In genomic region chr11:32324609-32325008, GRCm38 (mm10) we compare ENCODE assay signal across 7 mouse cellular contexts. TPM values are rescaled to one million over a fixed set of nuclear protein-coding genes. Genes with fewer than 3 reads are reported as not detected.
DNase-seq lines count a peak whose midpoint lies in the region; ATAC-seq and TF ChIP-seq lines count a peak whose summit lies in the region.

No protein-coding gene starts in this region.

- ATAC-seq in embryonic facial prominence, embryonic 12.5 days (ENCODE audit: insufficient number of reproducible peaks, insufficient read depth, low FRiP score, low TSS enrichment): peak; percentile 62
- ATAC-seq in limb, embryonic 13.5 days (ENCODE audit: low FRiP score, low read depth): peak; percentile 79
- ATAC-seq in midbrain, embryonic 15.5 days (replicated peaks): peak; percentile 85

- H3K27me3 ChIP-seq in embryonic facial prominence, embryonic 12.5 days: no peaks in the 10 kb centered on the region
- H3K27me3 ChIP-seq in heart, adult 2 months (ENCODE audit: control insufficient read depth, insufficient read depth, low read length): no peaks in the 10 kb centered on the region
- no peaks in the 10 kb centered on the region for H3K27me3 ChIP-seq in kidney, adult 2 months (replicated peaks; ENCODE audit: control insufficient read depth, insufficient read depth, low read length)
- no peaks in the 10 kb centered on the region for H3K27me3 ChIP-seq in limb, embryonic 13.5 days
- H3K27me3 ChIP-seq in midbrain, embryonic 15.5 days (replicated peaks): no peaks in the 10 kb centered on the region; the same call in 1 of the 2 replicates

- TF ChIP-seq EP300 in heart, adult 2 months (IDR thresholded peaks at IDR 0.05; ENCODE audit: insufficient read depth, low read depth, low read length): peak; percentile 80

- no peak overlapping the region for H3K4me3 ChIP-seq in embryonic facial prominence, embryonic 12.5 days
- peak overlapping the region; percentile 27; the same call in 1 of the 2 replicates for H3K4me3 ChIP-seq in heart, adult 2 months
- peak overlapping the region; percentile 53; the same call in 1 of the 2 replicates for H3K4me3 ChIP-seq in kidney, adult 2 months (ENCODE audit: insufficient read depth, low read depth, low read length)
- peak overlapping the region; percentile 8; the same call in 1 of the 2 replicates for H3K4me3 ChIP-seq in limb, embryonic 13.5 days
- H3K4me3 ChIP-seq in midbrain, embryonic 15.5 days: no peak overlapping the region

- no peak for TF ChIP-seq POLR2A in heart, adult 2 months (IDR thresholded peaks at IDR 0.05; ENCODE audit: insufficient read depth, low read depth, low read length)
- TF ChIP-seq POLR2A in kidney, adult 2 months (IDR thresholded peaks at IDR 0.05; ENCODE audit: low read depth, low read length): no peak

- WGBS in embryonic facial prominence, embryonic 12.5 days: 10% methylated on average over 15 of the region's 15 CpGs
- 6% methylated on average over 15 of the region's 15 CpGs for WGBS in heart, adult 2 months
- WGBS in kidney, adult 2 months: 8% methylated on average over 15 of the region's 15 CpGs
- 10% methylated on average over 15 of the region's 15 CpGs for WGBS in limb, embryonic 13.5 days
- 14% methylated on average over 15 of the region's 15 CpGs for WGBS in midbrain, embryonic 15.5 days

- H3K9ac ChIP-seq in embryonic facial prominence, embryonic 12.5 days: no peak overlapping the region
- H3K9ac ChIP-seq in heart, adult 2 months (ENCODE audit: low read depth, low read length): peak overlapping the region; percentile 53
- H3K9ac ChIP-seq in limb, embryonic 13.5 days: no peak overlapping the region
- no peak overlapping the region for H3K9ac ChIP-seq in midbrain, embryonic 15.5 days

- H3K9me3 ChIP-seq in embryonic facial prominence, embryonic 12.5 days: no peaks in the 10 kb centered on the region
- H3K9me3 ChIP-seq in limb, embryonic 13.5 days: no peaks in the 10 kb centered on the region
- H3K9me3 ChIP-seq in midbrain, embryonic 15.5 days: no peaks in the 10 kb centered on the region

- intact Hi-C loops in heart, adult 2 months (cut with DNase I): loop anchor here (2.0 to 10.0 kb wide), 4 partner anchors 16 to 140 kb away; partner anchors contain the start of gene Hbq1a

- no peaks in the 10 kb centered on the region for H3K36me3 ChIP-seq in embryonic facial prominence, embryonic 12.5 days
- no peaks in the 10 kb centered on the region for H3K36me3 ChIP-seq in heart, adult 2 months (ENCODE audit: control insufficient read depth, insufficient read depth, low read length)
- no peaks in the 10 kb centered on the region for H3K36me3 ChIP-seq in kidney, adult 2 months (ENCODE audit: control insufficient read depth, insufficient read depth, low read length)
- no peaks in the 10 kb centered on the region for H3K36me3 ChIP-seq in limb, embryonic 13.5 days
- H3K36me3 ChIP-seq in midbrain, embryonic 15.5 days (replicated peaks): no peaks in the 10 kb centered on the region

- H3K79me2 ChIP-seq in heart, adult 2 months (replicated peaks; ENCODE audit: control insufficient read depth, insufficient read depth, low read length): no peaks in the 10 kb centered on the region

- peak; percentile 96 for TF ChIP-seq CTCF in heart, adult 2 months (IDR thresholded peaks at IDR 0.05)
- TF ChIP-seq CTCF in kidney, adult 2 months (conservative IDR thresholded peaks at IDR 0.05; ENCODE audit: insufficient read depth, insufficient read length, low read depth, low read length): peak; percentile 85

- no peaks in the 10 kb centered on the region for H3K4me1 ChIP-seq in embryonic facial prominence, embryonic 12.5 days
- peaks cover 1% of the 10 kb centered on the region; the same call in 1 of the 2 replicates for H3K4me1 ChIP-seq in heart, adult 2 months (ENCODE audit: control insufficient read depth, insufficient read depth, low read length)
- no peaks in the 10 kb centered on the region for H3K4me1 ChIP-seq in kidney, adult 2 months (ENCODE audit: control insufficient read depth, insufficient read depth, low read length)
- H3K4me1 ChIP-seq in limb, embryonic 13.5 days: no peaks in the 10 kb centered on the region
- 0 out of 2 replicates have a peak, but pooled peaks cover 3% of the 10 kb centered on the region for H3K4me1 ChIP-seq in midbrain, embryonic 15.5 days

- no peak overlapping the region for H3K27ac ChIP-seq in embryonic facial prominence, embryonic 12.5 days
- no peak overlapping the region for H3K27ac ChIP-seq in heart, adult 2 months
- no peak overlapping the region for H3K27ac ChIP-seq in kidney, adult 2 months (ENCODE audit: insufficient read depth, low read depth, low read length)
- no peak overlapping the region for H3K27ac ChIP-seq in limb, embryonic 13.5 days
- H3K27ac ChIP-seq in midbrain, embryonic 15.5 days: no peak overlapping the region

- peak overlapping the region; percentile 39 for H3K4me2 ChIP-seq in embryonic facial prominence, embryonic 12.5 days (replicated peaks)
- H3K4me2 ChIP-seq in limb, embryonic 13.5 days (replicated peaks): peak overlapping the region; percentile 49
- peak overlapping the region; percentile 34; the same call in 1 of the 2 replicates for H3K4me2 ChIP-seq in midbrain, embryonic 15.5 days

- peak; percentile 87 for DNase-seq in adrenal gland, postnatal 25 days
- DNase-seq in heart, adult 2 months: peak; percentile 85 to 91
- peak; percentile 89 for DNase-seq in kidney, adult 2 months
- DNase-seq in spleen, adult 18-20 months: peak; percentile 48 to 79

RNA-seq across cellular contexts. Expression of gene Sh3pxd2b, which starts 23.0 kb away (rescaled TPM):
- 4.6 and 5.1 TPM in 2 replicates for total RNA-seq in adrenal gland, postnatal 25 days (2021)
- polyA plus RNA-seq in embryonic facial prominence, embryonic 12.5 days (2016; fragmentation: Nextera tagmentation; extraction: Ambion mirVana): 28.8 and 30.6 TPM in 2 replicates
- total RNA-seq in heart, adult 2 months (2021): 1 to 10 TPM; 3.2 to 8.5 TPM
- 4.0 and 5.3 TPM in 2 replicates for polyA plus RNA-seq in heart, adult 2 months (2012; rRNA removed)
- polyA plus RNA-seq in kidney, adult 2 months (2012; rRNA removed): 3.7 TPM in 2 replicates
- 25.9 and 31.3 TPM in 2 replicates for polyA plus RNA-seq in limb, embryonic 13.5 days (2015; fragmentation: Nextera tagmentation; extraction: Ambion mirVana)
- 26.1 and 27.0 TPM in 2 replicates for polyA plus RNA-seq in midbrain, embryonic 15.5 days (2015; fragmentation: Nextera tagmentation; extraction: Ambion mirVana)

RNA-seq across cellular contexts. Expression of gene Hbq1a, which starts 24.7 kb away (rescaled TPM):
- total RNA-seq in adrenal gland, postnatal 25 days (2021): not detected in 2 replicates
- 0.53 TPM in 1 of 2 replicates, not detected in the other for polyA plus RNA-seq in embryonic facial prominence, embryonic 12.5 days (2016; fragmentation: Nextera tagmentation; extraction: Ambion mirVana)
- total RNA-seq in heart, adult 2 months (2021): 1 to 10 TPM in 1 of 2 experiments, not detected in 1; 4.4 TPM
- polyA plus RNA-seq in heart, adult 2 months (2012; rRNA removed): 0.50 and 7.0 TPM in 2 replicates
- 0.18 and 0.45 TPM in 2 replicates for polyA plus RNA-seq in kidney, adult 2 months (2012; rRNA removed)
- polyA plus RNA-seq in limb, embryonic 13.5 days (2015; fragmentation: Nextera tagmentation; extraction: Ambion mirVana): 0.39 and 0.46 TPM in 2 replicates
- 1.2 and 1.5 TPM in 2 replicates for polyA plus RNA-seq in midbrain, embryonic 15.5 days (2015; fragmentation: Nextera tagmentation; extraction: Ambion mirVana)

RNA-seq across cellular contexts. Expression of gene Hba-a2, which starts 28.3 kb away (rescaled TPM):
- total RNA-seq in adrenal gland, postnatal 25 days (2021): 1,730 and 2,563 TPM in 2 replicates
- polyA plus RNA-seq in embryonic facial prominence, embryonic 12.5 days (2016; fragmentation: Nextera tagmentation; extraction: Ambion mirVana): 6,828 and 7,450 TPM in 2 replicates
- over 10,000 TPM in 1 of 2 experiments, 1,000 to 10,000 TPM in 1; 4,976 to 34,253 TPM for total RNA-seq in heart, adult 2 months (2021)
- 9,938 and 81,467 TPM in 2 replicates for polyA plus RNA-seq in heart, adult 2 months (2012; rRNA removed)
- 4,083 and 5,122 TPM in 2 replicates for polyA plus RNA-seq in kidney, adult 2 months (2012; rRNA removed)
- polyA plus RNA-seq in limb, embryonic 13.5 days (2015; fragmentation: Nextera tagmentation; extraction: Ambion mirVana): 10,014 and 10,405 TPM in 2 replicates
- 6,359 and 8,071 TPM in 2 replicates for polyA plus RNA-seq in midbrain, embryonic 15.5 days (2015; fragmentation: Nextera tagmentation; extraction: Ambion mirVana)

RNA-seq across cellular contexts. Expression of gene Hbq1b, which starts 37.8 kb away (rescaled TPM):
- 0.64 TPM in 1 of 2 replicates, not detected in the other for total RNA-seq in adrenal gland, postnatal 25 days (2021)
- polyA plus RNA-seq in embryonic facial prominence, embryonic 12.5 days (2016; fragmentation: Nextera tagmentation; extraction: Ambion mirVana): 2.5 and 4.6 TPM in 2 replicates
- 1 to 10 TPM in 1 of 2 experiments, under 1 TPM in 1; 0.70 to 2.4 TPM for total RNA-seq in heart, adult 2 months (2021)
- polyA plus RNA-seq in heart, adult 2 months (2012; rRNA removed): 1.5 and 3.8 TPM in 2 replicates
- 0.22 and 0.34 TPM in 2 replicates for polyA plus RNA-seq in kidney, adult 2 months (2012; rRNA removed)
- polyA plus RNA-seq in limb, embryonic 13.5 days (2015; fragmentation: Nextera tagmentation; extraction: Ambion mirVana): 1.8 and 3.2 TPM in 2 replicates
- 0.83 and 1.3 TPM in 2 replicates for polyA plus RNA-seq in midbrain, embryonic 15.5 days (2015; fragmentation: Nextera tagmentation; extraction: Ambion mirVana)

RNA-seq across cellular contexts. Expression of gene Hba-a1, which starts 41.3 kb away (rescaled TPM):
- 2,198 and 2,224 TPM in 2 replicates for total RNA-seq in adrenal gland, postnatal 25 days (2021)
- 3,181 and 3,391 TPM in 2 replicates for polyA plus RNA-seq in embryonic facial prominence, embryonic 12.5 days (2016; fragmentation: Nextera tagmentation; extraction: Ambion mirVana)
- over 10,000 TPM in 1 of 2 experiments, 1,000 to 10,000 TPM in 1; 5,353 to 37,215 TPM for total RNA-seq in heart, adult 2 months (2021)
- 3,162 and 34,446 TPM in 2 replicates for polyA plus RNA-seq in heart, adult 2 months (2012; rRNA removed)
- polyA plus RNA-seq in kidney, adult 2 months (2012; rRNA removed): 1,733 and 2,108 TPM in 2 replicates
- 4,235 and 4,311 TPM in 2 replicates for polyA plus RNA-seq in limb, embryonic 13.5 days (2015; fragmentation: Nextera tagmentation; extraction: Ambion mirVana)
- 2,454 and 3,091 TPM in 2 replicates for polyA plus RNA-seq in midbrain, embryonic 15.5 days (2015; fragmentation: Nextera tagmentation; extraction: Ambion mirVana)

Comparison
In these comparisons a context has a peak if more than half of its experiments do, and no peak if none do; other contexts are left out.
1. H3K4me3 ChIP-seq: peak in heart, adult 2 months (single experiment), kidney, adult 2 months (single experiment) and limb, embryonic 13.5 days (single experiment); none in embryonic facial prominence, embryonic 12.5 days (single experiment) and midbrain, embryonic 15.5 days (single experiment).
2. Peak in every context shown above with its lines, with median percentiles within 50 percentile points of each other: DNase-seq, ATAC-seq and H3K4me2 ChIP-seq.